Mouse (Mus musculus) urinary bladder, postnatal 36 days (tissue): Measurements from ENCODE around the gene Zbed4.
"Not testable (repeated sequence)": the region's sequence is repeated elsewhere in the genome, so short reads cannot be mapped to it uniquely, and the experiment has no call there.

Source experiments
- DNase-seq, 2 experiments: peaks; one replicate each; pipeline ENCODE4 v3.0.0; 2022; ENCODE audit warnings: low spot score in 2 of 2, mixed read lengths in 1 of 2

Gene Zbed4

DNA sequence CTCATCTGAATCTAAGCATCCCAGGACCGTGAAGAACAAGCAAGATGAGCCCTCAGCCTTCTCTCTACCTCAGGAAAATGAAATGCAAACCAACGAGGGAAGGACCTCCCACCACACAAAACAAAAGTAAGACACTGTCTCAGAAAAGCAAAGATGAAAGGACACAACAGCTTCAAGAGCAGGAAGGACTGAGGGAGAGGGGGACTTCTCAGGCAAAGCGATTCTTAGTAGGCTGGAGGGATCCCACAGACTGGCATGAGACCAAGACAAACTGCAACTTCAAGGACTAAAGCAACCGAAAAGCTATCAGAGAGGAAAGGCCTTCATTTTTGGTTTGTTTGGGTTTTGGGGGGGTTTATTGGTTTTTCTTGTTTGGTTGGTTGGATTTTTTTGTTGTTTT is 15.3 kb upstream of the Zbed4 start:
- DNase-seq, result no peak

DNA sequence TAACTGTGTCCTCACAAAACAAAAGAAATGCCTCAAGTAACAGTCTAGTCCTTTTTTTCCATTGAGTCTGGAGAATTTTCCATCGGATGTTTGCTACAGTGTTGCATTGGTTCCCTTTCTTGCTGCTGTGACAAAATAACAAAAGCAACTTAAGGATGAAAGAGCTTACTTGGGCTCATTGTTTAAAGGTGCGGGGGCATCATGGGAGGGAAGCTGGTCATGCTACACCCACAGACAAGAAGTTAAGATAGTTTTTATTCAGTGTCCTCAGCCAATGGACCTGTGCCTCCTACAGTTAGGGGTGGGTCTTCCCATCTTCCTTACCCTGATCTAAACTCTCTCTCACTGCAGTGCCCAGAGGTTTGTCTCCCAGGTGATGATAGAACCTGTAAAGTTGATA is 13.0 kb upstream of the Zbed4 start:
- DNase-seq, result no peak

DNA sequence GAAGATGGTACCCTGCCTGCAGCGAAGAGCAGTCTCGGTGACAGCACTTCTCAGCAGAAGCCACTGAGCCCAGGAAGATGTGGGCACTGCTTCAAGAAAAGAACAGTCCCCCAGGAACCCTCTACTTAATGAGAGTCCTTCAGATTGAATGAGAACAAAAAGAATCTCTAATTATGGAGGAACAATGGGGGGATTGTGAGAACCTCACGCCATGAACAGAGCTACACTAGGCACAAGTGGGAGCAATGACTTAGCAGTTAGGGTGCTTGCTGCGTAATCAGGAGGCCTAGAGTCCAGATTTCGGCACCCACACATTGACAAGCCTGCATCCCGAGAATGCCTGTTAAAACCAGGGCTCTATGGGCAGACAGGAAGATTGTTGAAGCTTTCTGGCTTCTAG is 10.1 kb upstream of the Zbed4 start:
- no peak for DNase-seq

DNA sequence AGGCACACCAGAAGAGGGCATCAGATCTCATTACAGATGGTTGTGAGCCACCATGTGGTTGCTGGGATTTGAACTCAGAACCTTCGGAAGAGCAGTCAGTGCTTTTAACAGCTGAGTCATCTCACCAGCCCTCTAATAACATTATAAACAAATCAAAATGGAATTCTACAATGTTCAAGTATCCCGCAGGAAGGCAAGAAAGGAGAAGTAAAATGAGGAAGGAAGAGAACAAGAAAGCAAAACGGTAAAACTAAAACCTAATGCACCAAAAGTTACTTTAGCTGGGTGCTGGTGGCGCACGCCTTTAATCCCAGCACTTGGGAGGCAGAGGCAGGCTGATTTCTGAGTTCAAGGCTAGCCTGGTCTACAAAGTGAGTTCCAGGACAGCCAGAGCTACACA is 8.1 kb upstream of the Zbed4 start:
- not testable (repeated sequence) for DNase-seq

DNA sequence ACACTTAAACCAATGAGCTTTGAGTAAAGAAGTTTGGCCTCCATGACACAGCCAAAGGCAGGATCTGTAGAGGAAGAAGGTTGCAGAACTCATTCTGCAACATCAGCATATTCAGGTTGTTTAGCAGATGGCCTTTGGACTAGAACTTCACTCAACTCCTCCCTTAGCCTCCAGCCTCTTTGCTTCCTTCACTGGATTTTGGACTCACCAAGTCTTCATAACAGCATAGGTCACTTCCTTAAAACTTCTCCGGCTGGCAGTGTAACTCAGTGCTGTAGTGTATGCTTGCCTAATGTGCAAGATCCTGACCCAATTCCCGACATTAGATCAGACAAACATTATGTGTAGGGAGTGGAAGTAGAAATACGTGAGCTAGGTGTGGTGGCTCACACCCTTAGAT is 6.1 kb upstream of the Zbed4 start:
- DNase-seq, result no peak

DNA sequence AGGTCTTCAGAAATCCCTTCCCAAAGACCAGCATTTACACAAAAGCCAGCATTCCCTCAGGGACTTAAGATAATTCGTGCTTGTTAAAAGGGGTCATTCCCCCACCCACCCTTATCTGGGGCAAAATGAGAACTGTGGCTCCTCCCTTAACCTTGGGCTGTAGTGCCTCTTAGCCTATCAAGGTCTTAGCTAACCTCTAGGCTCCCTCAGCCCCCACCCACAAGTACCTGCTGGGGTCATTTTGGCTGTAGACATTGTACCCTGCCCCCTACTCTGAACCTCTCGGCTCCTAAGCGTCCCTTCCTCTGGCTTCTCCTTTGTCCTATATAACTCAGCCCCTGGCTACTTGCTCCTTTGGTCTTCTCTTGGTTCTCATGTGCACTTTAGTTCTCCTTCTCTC is 5.5 kb upstream of the Zbed4 start:
- DNase-seq, result no peak

DNA sequence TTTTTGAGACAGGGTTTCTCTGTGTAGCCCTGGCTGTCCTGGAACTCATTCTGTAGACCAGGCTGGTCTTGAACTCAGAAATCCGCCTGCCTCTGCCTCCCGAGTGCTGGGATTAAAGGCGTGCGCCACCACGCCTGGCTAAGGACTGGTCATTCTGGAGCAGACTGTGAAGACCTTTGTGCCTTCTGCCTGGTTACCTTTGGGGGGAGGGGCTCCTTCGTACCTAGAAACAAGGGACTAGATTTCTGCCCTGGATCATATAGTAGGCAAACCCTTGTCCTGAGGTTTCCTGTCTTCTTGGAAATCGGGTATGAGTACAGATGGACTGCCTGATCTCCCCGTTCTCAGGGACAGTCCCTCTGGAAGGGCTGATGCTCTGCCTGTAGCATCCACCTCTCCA is 1.8 kb upstream of the Zbed4 start:
- DNase-seq, result not testable (repeated sequence)

DNA sequence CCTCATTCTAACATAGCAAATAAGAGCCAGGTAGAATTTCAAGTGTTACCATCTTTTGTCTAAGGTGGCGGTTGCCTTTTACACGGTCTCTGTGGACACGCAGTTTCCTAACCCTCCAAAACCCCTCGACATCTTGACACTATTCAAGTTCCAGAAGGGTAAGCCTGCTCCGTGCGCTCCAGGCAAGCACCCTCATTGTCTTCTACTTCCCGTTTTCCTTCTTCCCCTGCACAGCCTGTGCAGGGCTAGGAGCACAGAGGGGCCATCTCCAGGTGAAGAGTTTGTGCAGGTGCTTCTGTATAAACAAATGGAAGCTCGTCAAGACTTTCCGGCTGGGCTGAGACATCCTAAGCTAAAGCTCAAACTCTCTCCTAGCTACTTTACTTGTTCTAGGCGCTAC is 1.4 kb upstream of the Zbed4 start:
- no peak for DNase-seq

DNA sequence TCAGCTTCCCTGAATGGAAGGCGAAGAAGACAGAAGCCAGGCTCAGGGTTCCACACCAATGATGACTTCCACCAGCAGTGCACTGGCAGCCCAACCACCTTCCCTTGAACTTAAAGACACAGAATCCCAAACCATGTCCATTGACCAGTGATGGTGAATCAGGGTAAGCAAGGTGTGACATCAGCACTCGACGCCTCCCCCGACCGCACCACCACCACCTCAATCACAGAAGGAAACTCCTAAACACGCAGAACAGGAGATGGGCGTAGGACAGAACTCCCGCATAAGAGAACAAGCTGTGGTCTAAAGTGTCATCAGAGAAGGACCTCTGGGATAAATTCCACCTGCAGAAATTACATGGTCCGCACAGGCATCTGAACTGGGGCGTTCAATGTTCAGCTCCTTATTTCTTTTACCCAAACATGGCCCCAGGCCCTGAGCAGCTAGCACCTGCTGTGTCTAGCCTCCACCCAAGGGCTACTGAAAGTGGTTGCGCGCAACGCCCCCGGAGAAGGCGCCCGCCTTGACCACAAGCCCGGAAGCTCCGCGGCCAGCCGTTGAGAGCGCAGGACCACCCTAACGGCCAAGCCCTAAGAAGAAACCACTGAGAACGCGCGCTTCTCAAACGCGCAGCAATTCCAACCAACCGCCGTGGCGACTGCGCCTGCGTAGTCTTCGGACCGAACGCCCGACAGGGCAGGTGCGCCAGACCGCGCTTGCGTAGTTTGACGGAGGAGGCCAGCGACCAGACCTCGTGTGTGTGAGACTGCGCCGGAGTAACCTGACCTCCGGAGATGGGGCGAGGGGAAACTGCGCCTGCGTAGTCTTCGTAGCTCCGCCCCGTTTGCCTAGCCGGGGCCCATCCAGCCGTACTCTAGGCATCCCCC is 540 bp upstream of the Zbed4 start:
- peak; percentile 96 to 99 for DNase-seq

DNA sequence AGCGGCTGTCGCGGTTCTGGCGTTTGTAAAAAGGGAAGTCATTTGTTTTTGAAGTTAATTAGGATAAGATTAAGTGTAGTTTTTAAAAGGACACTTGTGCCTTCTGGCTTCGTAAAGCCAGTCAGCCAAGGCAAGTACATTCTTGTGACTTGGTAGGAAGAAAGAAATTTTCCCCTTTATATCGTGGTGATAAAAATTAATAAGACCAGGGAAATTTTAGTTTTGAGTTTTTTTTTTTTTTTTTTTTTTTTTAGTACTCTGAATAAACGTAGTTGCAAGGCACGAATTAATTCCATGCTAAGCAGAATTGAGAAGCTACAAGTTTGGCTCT is 908 bp downstream of the Zbed4 start:
- DNase-seq, result no peak

DNA sequence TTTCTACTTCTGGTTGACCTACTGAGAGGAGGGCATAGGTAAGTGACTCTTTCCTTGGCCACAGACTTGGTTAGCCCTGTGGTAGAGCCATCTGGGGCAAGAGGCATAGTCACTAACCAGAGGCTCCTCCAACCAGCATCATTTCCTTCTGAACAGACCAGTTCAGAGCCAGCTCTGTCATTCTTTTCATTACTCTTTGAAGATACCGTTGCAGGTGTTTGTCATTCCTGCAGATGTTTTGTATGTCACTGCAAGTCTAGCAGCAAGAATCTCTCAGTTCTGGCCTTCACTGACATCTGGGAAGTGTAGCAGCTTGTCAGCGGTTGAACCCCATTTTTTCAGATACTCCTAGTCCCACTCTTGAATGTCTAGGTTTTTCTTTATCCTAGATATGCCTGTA is 3.4 kb downstream of the Zbed4 start:
- no peak for DNase-seq

DNA sequence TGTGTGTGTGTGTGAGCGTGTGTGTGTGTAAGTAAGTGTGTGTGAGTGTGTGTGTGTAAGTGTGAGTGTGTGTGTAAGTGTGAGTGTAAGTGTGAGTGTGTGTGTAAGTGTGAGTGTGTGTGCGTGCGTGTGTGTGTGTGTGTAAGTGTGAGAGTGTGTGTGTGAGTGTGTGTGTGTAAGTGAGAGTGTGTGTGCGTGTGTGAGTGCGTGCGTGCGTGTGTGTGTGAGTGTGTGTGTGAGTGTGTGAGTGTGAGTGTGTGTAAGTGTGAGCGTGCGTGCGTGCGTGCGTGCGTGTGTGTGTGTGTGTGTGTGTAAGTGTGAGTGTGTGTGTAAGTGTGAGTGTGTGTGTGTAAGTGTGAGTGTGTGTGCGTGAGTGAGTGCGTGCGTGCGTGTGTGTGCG is 4.3 kb downstream of the Zbed4 start:
- DNase-seq, result no peak

DNA sequence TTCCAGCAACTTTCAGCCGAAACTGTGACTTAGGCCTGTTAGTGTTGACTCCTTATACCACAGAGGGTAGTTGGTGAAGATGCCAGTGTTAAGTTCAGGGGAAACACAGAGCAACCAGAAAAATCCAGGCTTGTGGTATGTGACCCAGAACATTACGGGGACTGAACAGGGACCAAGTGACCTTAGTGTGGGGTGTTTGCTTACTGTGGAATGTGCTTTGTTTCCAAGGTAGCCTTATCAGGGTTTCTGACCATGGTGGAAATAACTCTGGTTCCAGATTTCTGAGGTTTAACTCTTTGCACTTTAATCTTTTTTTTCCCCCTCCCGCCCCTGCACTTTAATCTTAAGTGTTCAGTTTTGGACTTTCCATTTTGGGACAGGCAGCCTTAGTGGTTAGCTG is 6.6 kb downstream of the Zbed4 start:
- DNase-seq, result no peak

DNA sequence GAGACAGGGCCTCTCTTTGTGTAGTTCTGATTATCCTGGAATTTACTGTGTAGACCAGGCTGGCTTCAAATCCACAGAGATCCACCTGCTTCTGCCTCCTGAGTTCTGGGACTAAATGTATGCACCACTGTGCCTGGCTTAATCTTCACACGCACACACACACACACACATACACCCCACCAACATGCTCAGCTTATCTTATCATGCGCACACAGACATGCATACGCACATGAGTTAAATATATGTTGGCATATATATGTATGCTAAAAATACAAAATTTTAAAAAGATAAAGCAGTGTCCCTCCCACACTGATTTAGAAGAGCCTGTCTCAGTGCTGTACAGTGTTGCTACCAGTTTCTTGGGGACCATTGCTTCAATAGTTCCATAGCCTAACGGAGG is 10.1 kb downstream of the Zbed4 start:
- no peak for DNase-seq

DNA sequence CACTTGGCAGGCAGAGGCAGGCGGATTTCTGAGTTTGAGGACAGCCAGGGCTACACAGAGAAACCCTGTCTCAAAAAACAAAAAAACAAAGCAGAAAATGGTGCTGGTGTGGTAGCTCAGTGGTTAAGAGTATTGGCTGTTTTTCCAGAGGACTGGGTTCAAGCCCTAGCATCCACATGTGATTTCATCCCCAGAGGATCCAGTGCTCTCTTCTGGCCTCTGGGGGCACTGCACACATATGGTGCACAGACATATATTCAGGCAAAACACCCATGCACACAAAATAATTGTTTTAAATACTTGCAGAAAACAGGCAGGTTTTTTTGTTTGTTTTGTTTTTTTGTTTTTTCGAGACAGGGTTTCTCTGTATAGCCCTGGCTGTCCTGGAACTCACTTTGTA is 14.7 kb downstream of the Zbed4 start:
- not testable (repeated sequence) for DNase-seq

DNA sequence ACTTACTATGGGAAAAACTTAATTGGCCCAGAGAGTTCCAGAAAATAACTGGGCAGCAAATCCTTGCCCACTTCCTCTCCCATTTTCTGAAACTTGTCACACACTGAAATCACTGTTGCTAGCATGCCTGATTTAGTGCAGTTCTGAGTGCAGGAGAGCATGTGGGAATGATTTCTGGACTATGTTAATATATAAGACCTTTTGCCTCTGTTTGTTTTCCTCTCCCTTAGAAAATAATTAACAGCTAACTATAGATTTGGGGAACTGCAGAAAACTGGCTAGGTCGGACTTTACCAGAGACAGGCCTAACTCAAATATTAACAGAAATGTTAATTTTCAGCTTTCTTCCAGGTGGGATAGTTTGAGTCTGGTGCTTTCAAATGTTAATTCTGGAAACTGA is 17.1 kb downstream of the Zbed4 start:
- no peak for DNase-seq

DNA sequence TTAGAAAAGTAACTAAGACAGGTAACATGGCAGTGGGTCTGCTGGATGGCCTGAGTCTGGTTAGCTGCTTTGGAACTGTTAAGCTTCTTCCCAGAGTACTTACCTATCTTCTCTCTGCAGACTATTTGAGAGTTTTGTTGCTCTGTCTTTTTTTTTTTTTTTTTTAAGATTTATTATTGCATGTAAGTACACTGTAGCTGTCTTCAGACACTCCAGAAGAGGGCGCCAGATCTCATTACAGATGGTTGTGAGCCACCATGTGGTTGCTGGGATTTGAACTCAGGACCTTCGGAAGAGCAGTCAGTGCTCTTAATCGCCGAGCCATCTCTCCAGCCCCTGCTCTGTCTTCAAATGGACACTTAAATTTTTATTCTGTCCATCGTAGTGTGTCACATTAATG is 23.2 kb downstream of the Zbed4 start:
- not testable (repeated sequence) for DNase-seq

DNA sequence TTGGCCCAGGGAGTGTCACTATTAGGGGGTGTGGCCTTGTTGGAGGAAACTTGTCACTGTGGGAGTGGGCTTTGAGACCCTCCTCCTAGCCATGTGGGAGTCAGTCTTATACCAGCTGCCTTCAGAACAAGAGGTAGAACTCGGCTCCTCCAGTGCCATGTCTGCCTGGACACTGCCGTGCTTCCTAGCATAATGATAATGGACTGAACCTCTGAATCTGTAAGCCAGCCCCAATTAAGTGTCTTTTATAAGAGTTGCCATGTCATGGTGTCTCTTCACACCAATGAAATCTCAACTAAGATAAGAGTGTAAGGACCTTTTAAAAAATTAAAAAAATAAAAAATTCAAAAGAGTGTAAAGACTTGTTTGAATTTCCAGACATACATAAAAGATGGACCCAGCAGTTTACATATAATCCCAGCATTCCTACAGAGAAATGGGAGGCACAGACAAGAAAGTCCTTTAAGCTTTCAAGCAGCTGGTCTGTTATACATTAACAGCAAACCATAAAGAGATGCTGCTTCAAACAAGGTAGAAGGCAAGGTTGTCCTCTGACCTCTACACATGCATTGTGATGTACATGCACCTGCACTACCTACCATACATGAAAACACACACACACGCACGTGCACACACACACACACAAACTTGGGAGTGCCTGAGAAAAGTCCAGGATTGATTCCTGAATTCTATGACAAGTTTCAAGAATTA is 40.8 kb downstream of the Zbed4 start:
- no peak for DNase-seq

DNA sequence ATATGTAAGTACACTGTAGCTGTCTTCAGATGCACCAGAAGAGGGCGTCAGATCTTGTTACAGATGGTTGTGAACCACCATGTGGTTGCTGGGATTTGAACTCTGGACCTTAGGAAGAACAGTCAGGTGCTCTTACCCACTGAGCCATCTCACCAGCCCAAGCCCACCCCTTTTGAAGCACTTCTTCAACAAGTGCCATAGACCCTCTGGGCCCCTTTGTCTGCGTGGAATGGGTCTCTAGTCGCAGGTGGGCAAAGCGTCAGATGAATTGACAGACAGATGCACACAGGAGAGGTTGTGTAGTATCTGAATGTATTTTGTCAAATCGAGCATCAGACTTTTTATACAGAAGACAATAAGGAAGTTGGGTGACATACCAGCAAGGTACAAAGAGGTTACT is 43.3 kb downstream of the Zbed4 start:
- not testable (repeated sequence) for DNase-seq

DNA sequence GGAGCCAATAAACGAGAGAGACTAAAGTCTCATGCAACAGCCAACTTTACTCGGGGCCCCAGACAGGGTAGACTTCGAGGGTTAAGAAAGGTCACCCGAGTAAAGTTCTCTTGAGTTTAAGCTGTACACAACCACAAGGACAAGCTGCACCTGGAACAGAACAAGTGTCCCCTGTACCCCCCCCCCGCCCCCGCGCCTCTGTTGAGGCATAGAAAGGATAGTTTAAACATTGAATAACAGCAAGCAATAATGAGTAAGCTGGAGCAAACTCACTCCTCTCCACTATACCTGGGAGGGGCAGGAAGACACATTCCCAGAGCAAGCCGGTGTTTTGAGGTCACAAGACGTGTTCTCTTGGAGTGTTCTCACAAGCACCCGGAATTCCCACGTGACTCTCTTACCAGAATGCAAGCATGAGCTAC is 48.5 kb downstream of the Zbed4 start:
- DNase-seq, result no peak

DNA sequence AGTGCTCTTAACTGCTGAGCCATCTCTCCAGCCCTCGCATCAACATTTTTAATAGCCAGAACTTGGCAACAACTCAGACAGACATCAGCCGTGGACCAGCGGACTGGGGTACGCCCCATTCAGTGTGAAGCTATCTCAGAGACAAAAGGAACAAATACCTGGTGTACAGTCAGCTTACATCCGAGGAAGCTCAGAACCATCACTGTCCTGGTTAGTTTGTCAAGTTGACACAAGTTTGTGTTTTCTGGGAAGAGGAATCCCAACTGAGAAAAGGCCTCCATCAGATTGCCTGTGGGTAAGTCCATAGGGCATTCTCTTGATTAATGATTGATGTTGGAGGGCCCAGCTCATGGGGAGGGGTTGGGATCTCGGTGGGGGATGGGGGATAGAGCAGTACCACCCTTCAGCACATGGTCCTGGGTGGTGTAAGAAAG is 49.5 kb downstream of the Zbed4 start:
- DNase-seq, result no peak

DNA sequence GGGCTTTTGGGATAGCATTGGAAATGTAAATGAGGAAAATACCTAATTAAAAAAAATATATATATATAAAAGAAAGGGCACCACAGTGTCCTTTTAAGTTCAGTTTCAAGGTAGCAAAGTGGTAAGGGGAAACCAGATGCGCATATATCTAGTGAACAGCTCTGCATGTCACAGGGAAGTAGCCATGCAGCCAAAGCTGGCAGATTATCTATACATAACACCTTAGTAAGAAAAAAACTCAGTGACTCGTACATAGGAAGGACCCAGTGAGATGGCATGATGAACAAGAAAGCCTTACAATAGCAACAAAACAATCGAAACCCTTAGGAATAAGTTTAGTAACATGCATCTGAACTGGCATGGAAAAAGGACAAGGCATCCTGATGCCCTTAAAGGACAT is 50.4 kb downstream of the Zbed4 start:
- DNase-seq, result no peak

DNA sequence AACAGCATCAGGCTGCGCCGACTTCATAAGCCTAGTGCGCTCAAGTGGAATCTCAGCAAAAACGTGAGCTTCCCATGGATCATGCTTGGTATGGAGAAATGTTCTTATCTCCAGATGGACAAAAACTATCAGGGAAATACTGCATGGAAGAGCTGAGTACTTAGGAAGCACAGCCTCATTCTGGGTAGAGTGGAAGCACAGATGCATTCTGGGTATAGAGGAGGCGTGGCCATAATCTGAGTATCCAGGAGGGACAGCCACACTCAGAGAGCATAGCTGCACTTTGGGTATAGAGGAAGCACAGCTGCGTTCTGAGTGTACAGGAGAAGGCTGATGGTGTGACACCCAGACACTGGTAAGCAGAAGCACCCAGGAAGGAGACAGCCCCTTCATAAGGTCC is 50.9 kb downstream of the Zbed4 start:
- no peak for DNase-seq
